Mouse (Mus musculus) CH12.LX (cell line): ENCODE measurements around the gene Smap1. TPM values are rescaled to one million over a fixed set of nuclear protein-coding genes. Genes with fewer than 3 reads are reported as not detected.

Experiments
- DNase-seq: peaks from one replicate; pipeline ENCODE4 v3.0.0-alpha.2; 2013; ENCODE audit errors: extremely low read depth
- H3K27ac ChIP-seq: 2 replicates; pipeline ENCODE4 v1.5.1; 2012; ENCODE audit warnings: low read depth, mild to moderate bottlenecking, control low read depth, moderate library complexity; ENCODE audit not compliant: insufficient read depth
- H3K27me3 ChIP-seq: replicated peaks from 2 replicates; pipeline ENCODE3; 2012; ENCODE audit warnings: inconsistent platforms
- H3K36me3 ChIP-seq, 2 experiments: replicated peaks in 1 of 2; 2 replicates each; pipeline versions ENCODE3 to v1.6.1; 2012; ENCODE audit warnings: inconsistent platforms in 1 of 2, low read length in 1 of 2, mild to moderate bottlenecking in 1 of 2, mixed read lengths in 1 of 2, moderate library complexity in 1 of 2; ENCODE audit not compliant: control insufficient read depth in 1 of 2, insufficient read depth in 1 of 2
- H3K4me1 ChIP-seq, 2 experiments: 2 replicates each; pipeline ENCODE4 v1.6.1; 2012; ENCODE audit warnings: inconsistent platforms in 1 of 2, moderate library complexity in 1 of 2; ENCODE audit not compliant: insufficient read depth in 2 of 2, control insufficient read depth in 1 of 2
- H3K4me2 ChIP-seq: 2 replicates; pipeline ENCODE4 v1.6.1; 2012; ENCODE audit warnings: low read depth, mild to moderate bottlenecking, control low read depth; ENCODE audit not compliant: poor library complexity, insufficient read depth, severe bottlenecking
- H3K4me3 ChIP-seq, 3 experiments: fragments of 150-350 bp in 1 of 3; sonication (generic) in 1 of 3; replicated peaks in 1 of 3; 2 replicates each; pipeline versions ENCODE3 to v1.5.1; 2011 to 2012; ENCODE audit warnings: low read depth in 2 of 3, low read length in 2 of 3, mild to moderate bottlenecking in 2 of 3, moderate library complexity in 2 of 3, control low read depth in 1 of 3, improper control_type of control experiment in 1 of 3, inconsistent platforms in 1 of 3, mixed read lengths in 1 of 3; ENCODE audit not compliant: poor library complexity in 1 of 3
- H3K79me2 ChIP-seq: replicated peaks from 2 replicates; pipeline ENCODE4 v1.6.1; 2012; ENCODE audit warnings: mild to moderate bottlenecking, moderate library complexity; ENCODE audit not compliant: control insufficient read depth, poor library complexity, insufficient read depth, severe bottlenecking; ENCODE audit errors: extremely low read depth
- H3K9ac ChIP-seq: 2 replicates; pipeline ENCODE4 v1.6.1; 2012; ENCODE audit warnings: low read depth, mild to moderate bottlenecking, control low read depth, moderate library complexity; ENCODE audit not compliant: insufficient read depth
- H3K9me3 ChIP-seq: replicated peaks from 2 replicates; pipeline ENCODE3; 2012; ENCODE audit warnings: low read length, inconsistent platforms, mixed read lengths
- BHLHE40 ChIP-seq: IDR thresholded peaks from 2 replicates; pipeline ENCODE4 v1.6.1; 2011; ENCODE audit warnings: mild to moderate bottlenecking, low read depth, low read length, improper control_type of control experiment
- CTCF ChIP-seq, 2 experiments: IDR thresholded peaks in 1 of 2; conservative IDR thresholded peaks in 1 of 2; 2 replicates each; pipeline ENCODE4 v1.5.1; 2011 to 2012; ENCODE audit warnings: low read depth in 2 of 2, low read length in 2 of 2, improper control_type of control experiment in 1 of 2, inconsistent platforms in 1 of 2, mild to moderate bottlenecking in 1 of 2, moderate library complexity in 1 of 2
- ELF1 ChIP-seq: IDR thresholded peaks from 2 replicates; pipeline ENCODE4 v1.6.1; 2014; ENCODE audit warnings: low read depth, mild to moderate bottlenecking, inconsistent platforms, low read length, improper control_type of control experiment
- IRF4 ChIP-seq: IDR thresholded peaks from 2 replicates; pipeline ENCODE4 v1.6.1; 2014; ENCODE audit warnings: low read depth, mild to moderate bottlenecking, inconsistent platforms, low read length, improper control_type of control experiment
- JUND ChIP-seq: conservative IDR thresholded peaks from 2 replicates; pipeline ENCODE4 v1.6.1; 2011; ENCODE audit warnings: low read depth, low read length, improper control_type of control experiment
- KAT2A ChIP-seq: IDR thresholded peaks from 2 replicates; pipeline ENCODE4 v1.6.1; 2012; ENCODE audit warnings: low read length, improper control_type of control experiment, inconsistent platforms; ENCODE audit not compliant: insufficient replicate concordance
- MAFK ChIP-seq: IDR thresholded peaks from 2 replicates; pipeline ENCODE4 v1.6.1; 2011; ENCODE audit warnings: low read length, improper control_type of control experiment; ENCODE audit not compliant: insufficient replicate concordance
- NRF1 ChIP-seq: IDR thresholded peaks from 2 replicates; pipeline ENCODE4 v1.6.1; 2014; ENCODE audit warnings: low read depth, mild to moderate bottlenecking, inconsistent platforms, low read length, improper control_type of control experiment, moderate library complexity
- RCOR1 ChIP-seq: conservative IDR thresholded peaks from 2 replicates; pipeline ENCODE4 v1.6.1; 2012; ENCODE audit warnings: low read depth, mild to moderate bottlenecking, inconsistent platforms, low read length, improper control_type of control experiment
- SIN3A ChIP-seq: IDR thresholded peaks from 2 replicates; pipeline ENCODE4 v1.6.1; 2012; ENCODE audit warnings: low read length, improper control_type of control experiment, inconsistent platforms
- SMC3 ChIP-seq: IDR thresholded peaks from 2 replicates; pipeline ENCODE4 v1.6.1; 2011; ENCODE audit warnings: low read depth, low read length, improper control_type of control experiment
- USF1 ChIP-seq: IDR thresholded peaks from 2 replicates; pipeline ENCODE4 v1.6.1; 2014; ENCODE audit warnings: low read depth, mild to moderate bottlenecking, inconsistent platforms, low read length, improper control_type of control experiment
- USF2 ChIP-seq: conservative IDR thresholded peaks from 2 replicates; pipeline ENCODE4 v1.6.1; 2011; ENCODE audit warnings: low read depth, low read length, improper control_type of control experiment
- ZKSCAN1 ChIP-seq: IDR thresholded peaks from 2 replicates; pipeline ENCODE4 v1.6.1; 2012; ENCODE audit warnings: low read depth, inconsistent platforms, low read length, improper control_type of control experiment, borderline replicate concordance
- dilution Hi-C: fragments of 300-500 bp; cut with MboI; formaldehyde crosslinking; loops from 2 replicates; pipeline ENCODE4 v1.14.3; 2020; ENCODE audit warnings: low sequenced_read_pairs; ENCODE audit not compliant: extremely low pct_unique_long_range_greater_than_20kb, extremely low pct_ligation_motif_present
- in situ Hi-C: fragments of 300-500 bp; cut with MboI; formaldehyde crosslinking; loops from 3 replicates; pipeline ENCODE4 v1.14.3; 2019; ENCODE audit warnings: low sequenced_read_pairs, low pct_ligation_motif_present, low pct_unique_long_range_greater_than_20kb, mixed read lengths
- polyA plus RNA-seq: library from polyadenylated mRNA; unstranded; fragments of >175 nt; gene quantifications from 2 replicates; pipeline ENCODE4 v1.2.1, GENCODE M21; 2012; ENCODE audit warnings: low read depth; ENCODE audit not compliant: insufficient read length
- total RNA-seq, 2 experiments: library from RNA; depleted of rRNA; stranded (reverse); fragments of 300-350 nt in 1 of 2; fragments of >200 nt in 1 of 2; gene quantifications; 2 replicates each; pipeline ENCODE4 v1.2.3; 2012 to 2014

Smap1 gene
- total and polyA plus RNA-seq, 3 experiments: 22.3 to 60.5 (median 37.0) TPM

- in situ Hi-C loops: no loop called here
- TF ChIP-seq SMC3: no peak
- no peak for TF ChIP-seq USF2
- TF ChIP-seq RCOR1: no peak
- no peak for TF ChIP-seq NRF1
- TF ChIP-seq IRF4: no peak
- no peak for TF ChIP-seq BHLHE40
- no peak for TF ChIP-seq JUND
- TF ChIP-seq SIN3A: no peak
- TF ChIP-seq, all 38 proteins: peak for 0
- DNase-seq: no peak
- H3K4me2 ChIP-seq: no peak overlapping the region
- no peak overlapping the region for H3K9ac ChIP-seq
- no peak overlapping the region for H3K4me3 ChIP-seq
- H3K79me2 ChIP-seq: peaks cover 3% of the 10 kb centered on the region; the same call in 1 of the 2 replicates
- dilution Hi-C loops: no loop called here
- peaks cover 10 to 28% of the 10 kb centered on the region in 2 experiments for H3K4me1 ChIP-seq
- H3K9me3 ChIP-seq: no peaks in the 10 kb centered on the region
- H3K27me3 ChIP-seq: no peaks in the 10 kb centered on the region
- no peak overlapping the region for H3K27ac ChIP-seq
- H3K36me3 ChIP-seq: peaks cover 0 to 4% of the 10 kb centered on the region in 2 experiments
These were observed 23.0 kb downstream of the Smap1 start for GRCm38 (mm10) chr1:23899020-23899646.

GRCm38 (mm10) chr1:23892072-23892471, 30.0 kb downstream of the Smap1 start:
- TF ChIP-seq USF1: no peak
- no peak for TF ChIP-seq CTCF (conservative IDR thresholded peaks at IDR 0.05 in 1 of 2, IDR thresholded peaks at IDR 0.05 in 1 of 2; ENCODE audit: low read depth in 2 of 2, low read length in 2 of 2)
- no peak for TF ChIP-seq KAT2A
- TF ChIP-seq BHLHE40: no peak
- TF ChIP-seq ZKSCAN1: no peak
- no peaks in the 10 kb centered on the region for H3K9me3 ChIP-seq
- H3K27ac ChIP-seq: no peak overlapping the region
- no peaks in the 10 kb centered on the region for H3K79me2 ChIP-seq
- no peak overlapping the region for H3K4me2 ChIP-seq
- in situ Hi-C loops (no loop called here), dilution Hi-C loops (no loop called here)
- H3K4me3 ChIP-seq: no peak overlapping the region
- no peak for DNase-seq
- peaks cover 11 to 40% of the 10 kb centered on the region in 2 experiments for H3K4me1 ChIP-seq
- peaks cover 0 to 3% of the 10 kb centered on the region in 2 experiments for H3K36me3 ChIP-seq
- no peak overlapping the region for H3K9ac ChIP-seq
- H3K27me3 ChIP-seq: no peaks in the 10 kb centered on the region

GRCm38 (mm10) chr1:23884914-23885313, 37.2 kb downstream of the Smap1 start:
- H3K79me2 ChIP-seq: no peaks in the 10 kb centered on the region
- TF ChIP-seq USF1 (no peak), MAFK (no peak), USF2 (no peak), ELF1 (no peak)
- no peak overlapping the region for H3K4me3 ChIP-seq
- no peaks in the 10 kb centered on the region for H3K27me3 ChIP-seq
- no peak overlapping the region for H3K4me2 ChIP-seq
- H3K9me3 ChIP-seq: no peaks in the 10 kb centered on the region
- no peaks in the 10 kb centered on the region for H3K36me3 ChIP-seq
- H3K9ac ChIP-seq: no peak overlapping the region
- in situ Hi-C loops: no loop called here
- no peaks in the 10 kb centered on the region for H3K4me1 ChIP-seq
- dilution Hi-C loops: no loop called here
- H3K27ac ChIP-seq: no peak overlapping the region
- no peak for DNase-seq
